Mouse (Mus musculus) ovary, postnatal 14 days (tissue): ENCODE data around the gene Prrt4.
"Not testable (repeated sequence)": the region's sequence is repeated elsewhere in the genome, so short reads cannot be mapped to it uniquely, and the experiment has no call there.

ENCODE experiments used
- DNase-seq: peaks from one replicate; pipeline ENCODE4 v3.0.0; 2022; ENCODE audit warnings: low spot score

Gene Prrt4

DNA sequence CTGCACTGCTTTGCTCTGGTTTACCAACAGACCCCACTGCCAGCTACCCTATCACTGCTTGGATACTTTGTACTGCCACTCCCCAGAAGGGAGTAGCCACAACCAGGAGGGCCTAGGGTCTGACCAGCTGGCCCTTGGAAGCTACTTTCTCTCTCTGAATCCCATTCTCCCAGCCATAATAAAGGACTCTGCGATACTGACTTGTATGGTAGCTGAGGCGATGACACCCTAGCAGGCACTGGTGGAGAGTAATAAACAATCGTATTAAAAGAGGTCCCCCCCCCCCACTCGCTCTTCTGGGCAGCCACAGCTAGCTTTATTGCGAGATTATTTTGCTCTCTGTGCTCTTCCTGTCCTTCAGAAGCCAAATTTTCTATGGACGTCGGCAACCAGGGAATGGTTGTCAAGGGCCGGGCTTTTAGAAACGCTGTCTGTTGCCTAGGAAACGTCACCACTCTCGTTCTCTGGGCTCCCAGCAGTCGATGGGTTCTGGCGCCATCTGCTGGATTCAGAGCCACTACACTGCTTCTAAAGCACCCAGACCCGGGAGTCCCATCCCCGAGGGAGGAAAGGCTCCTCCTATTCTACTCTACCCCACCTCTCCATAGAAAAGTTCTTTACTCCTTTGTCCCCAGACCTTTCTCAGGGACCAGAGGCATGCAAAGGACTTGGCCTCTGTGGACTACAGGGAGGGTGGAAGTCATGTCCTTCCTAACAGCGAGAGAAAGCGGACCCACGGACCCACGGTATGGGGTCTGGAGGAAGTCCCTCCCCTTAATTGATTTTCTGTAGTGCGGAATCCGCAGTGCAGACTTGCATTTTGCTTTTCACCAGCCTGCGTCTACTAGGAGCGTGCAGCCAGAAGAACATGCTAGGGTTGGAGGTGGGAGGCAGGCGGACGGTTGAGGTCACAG is 19.2 kb upstream of the Prrt4 start:
- peak; percentile 84 for DNase-seq

- DNase-seq, result no peak
Measured at GRCm38 (mm10) chr6:29195846-29196698, 16.7 kb upstream of the Prrt4 start.

GRCm38 (mm10) chr6:29195146-29195545 is 15.8 kb upstream of the Prrt4 start:
- no peak for DNase-seq

DNA sequence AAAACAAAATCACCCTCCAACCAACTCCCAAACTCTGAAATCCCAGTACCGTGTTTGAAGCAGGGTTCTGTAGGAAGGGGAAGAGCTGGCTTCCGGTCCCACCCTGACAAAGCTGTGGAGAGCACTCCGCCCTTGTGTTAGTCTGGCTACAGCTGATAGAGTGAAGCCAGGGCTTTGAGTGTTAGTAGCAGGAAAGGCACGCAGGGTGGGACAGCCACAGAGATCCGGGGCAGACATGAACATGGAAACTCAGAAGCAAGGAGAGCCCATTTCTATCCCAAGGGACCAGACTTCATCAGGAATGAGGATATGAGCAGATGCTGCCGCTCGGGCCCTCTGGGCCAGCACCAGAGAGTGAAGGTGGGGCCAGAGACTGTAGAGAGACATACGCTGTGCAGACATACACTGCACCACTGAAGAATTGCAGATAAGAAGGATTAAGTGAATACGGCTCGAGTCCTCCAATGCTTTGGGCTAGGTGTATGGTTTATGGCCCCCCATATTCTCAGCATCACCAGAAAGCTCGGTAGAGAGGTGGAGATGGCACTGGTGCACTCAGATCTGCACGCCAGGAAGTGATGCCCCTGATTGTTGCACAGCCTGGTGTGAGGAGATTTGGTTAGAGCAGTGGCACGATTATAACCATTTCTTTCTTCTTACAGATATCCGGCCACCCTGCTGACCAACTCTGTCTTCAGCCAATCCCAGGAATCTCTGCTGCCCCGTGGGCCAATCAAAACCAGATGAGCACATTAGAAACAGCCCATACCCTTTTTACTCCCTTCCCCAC is 14.8 kb upstream of the Prrt4 start:
- DNase-seq, result no peak

- DNase-seq, result no peak
Measured at GRCm38 (mm10) chr6:29187936-29188335, 8.6 kb upstream of the Prrt4 start.

DNA sequence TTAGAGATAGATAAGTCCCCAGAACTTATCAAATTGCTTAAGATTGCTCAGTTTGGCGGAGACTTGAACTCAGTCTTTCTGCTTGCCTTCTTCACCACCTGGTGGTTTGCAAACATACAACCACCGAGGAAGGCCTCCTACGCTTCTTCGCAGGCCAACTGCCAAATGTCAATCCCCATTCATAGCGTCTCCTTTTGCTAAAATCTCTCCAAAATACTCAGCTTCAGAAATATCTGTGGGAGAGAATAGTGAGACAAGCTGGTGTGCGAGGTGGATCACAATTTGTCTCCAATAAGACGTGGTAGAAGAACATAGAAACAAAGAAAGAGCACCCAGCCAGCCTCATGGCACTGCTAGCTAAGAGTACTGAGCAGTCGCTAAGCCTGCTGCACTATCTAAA is 459 bp upstream of the Prrt4 start:
- DNase-seq, result no peak

DNA sequence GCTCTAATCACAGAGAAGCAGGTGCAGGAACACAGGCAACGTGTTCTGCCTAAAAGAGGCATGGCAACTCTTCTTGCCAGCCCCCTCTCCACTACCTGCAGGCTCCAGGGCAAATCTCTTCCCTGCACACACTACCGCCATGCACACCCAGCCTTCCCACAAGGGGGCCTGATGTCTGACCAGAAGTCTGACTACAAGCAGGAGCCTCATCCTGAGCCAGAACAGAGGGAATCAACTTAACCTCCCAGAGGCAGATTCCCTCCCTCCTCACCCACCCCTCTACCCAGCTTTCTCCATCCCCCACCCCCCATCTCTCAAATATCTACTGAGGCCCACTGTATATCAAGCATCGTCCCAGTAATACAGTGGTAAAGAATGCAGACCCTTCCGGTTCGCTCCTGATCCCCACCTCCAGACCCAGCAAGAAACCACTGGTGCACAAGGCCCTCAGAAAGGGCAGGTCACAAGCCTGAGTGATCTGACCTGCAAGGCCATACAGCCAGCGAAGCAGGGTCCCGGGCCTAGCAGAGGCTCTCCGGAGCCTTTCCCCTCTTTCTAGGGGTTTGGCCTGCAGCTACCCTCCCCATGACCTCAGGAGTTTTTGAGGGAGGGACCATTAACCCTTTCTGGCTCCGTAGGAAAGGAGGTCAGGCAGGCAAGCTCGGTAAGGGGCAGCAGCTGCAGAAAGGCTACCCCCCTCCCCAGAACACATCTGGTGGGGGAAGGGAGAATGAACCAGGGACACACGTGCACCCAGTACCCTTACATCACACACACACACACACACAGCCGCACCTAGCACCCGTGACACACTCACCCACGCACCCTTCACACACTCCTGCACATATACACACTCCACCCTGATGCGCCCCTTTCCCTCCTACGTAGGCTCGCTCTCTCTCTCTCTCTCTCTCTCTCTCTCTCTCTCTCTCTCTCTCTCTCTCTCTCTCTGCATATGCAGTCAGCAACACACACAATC is 1.2 kb downstream of the Prrt4 start:
- no peak for DNase-seq

- no peak for DNase-seq
Measured at GRCm38 (mm10) chr6:29175113-29175512, 4.3 kb downstream of the Prrt4 start.

DNA sequence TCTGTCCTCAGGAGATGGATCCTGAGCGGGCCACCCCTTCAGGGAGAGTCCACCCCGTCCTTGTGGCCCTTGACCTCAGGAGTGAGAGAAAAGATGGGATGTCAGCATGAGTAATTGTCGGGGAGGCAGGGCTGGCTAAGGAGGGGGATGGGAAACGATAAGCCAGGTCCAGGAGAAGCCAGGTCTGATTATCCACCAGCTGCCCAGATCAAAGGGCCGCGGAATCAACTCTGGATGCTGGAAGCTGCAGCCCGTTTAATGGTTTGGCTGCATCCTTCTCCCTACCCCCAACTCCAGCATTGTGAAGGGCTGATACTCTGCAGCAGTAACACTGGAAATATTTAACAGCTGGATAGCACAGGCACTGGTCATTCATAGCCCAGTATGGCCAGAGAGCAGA is 5.0 kb downstream of the Prrt4 start:
- no peak for DNase-seq

GRCm38 (mm10) chr6:29170952-29171388 is 8.4 kb downstream of the Prrt4 start:
- DNase-seq, result peak; percentile 72

DNA sequence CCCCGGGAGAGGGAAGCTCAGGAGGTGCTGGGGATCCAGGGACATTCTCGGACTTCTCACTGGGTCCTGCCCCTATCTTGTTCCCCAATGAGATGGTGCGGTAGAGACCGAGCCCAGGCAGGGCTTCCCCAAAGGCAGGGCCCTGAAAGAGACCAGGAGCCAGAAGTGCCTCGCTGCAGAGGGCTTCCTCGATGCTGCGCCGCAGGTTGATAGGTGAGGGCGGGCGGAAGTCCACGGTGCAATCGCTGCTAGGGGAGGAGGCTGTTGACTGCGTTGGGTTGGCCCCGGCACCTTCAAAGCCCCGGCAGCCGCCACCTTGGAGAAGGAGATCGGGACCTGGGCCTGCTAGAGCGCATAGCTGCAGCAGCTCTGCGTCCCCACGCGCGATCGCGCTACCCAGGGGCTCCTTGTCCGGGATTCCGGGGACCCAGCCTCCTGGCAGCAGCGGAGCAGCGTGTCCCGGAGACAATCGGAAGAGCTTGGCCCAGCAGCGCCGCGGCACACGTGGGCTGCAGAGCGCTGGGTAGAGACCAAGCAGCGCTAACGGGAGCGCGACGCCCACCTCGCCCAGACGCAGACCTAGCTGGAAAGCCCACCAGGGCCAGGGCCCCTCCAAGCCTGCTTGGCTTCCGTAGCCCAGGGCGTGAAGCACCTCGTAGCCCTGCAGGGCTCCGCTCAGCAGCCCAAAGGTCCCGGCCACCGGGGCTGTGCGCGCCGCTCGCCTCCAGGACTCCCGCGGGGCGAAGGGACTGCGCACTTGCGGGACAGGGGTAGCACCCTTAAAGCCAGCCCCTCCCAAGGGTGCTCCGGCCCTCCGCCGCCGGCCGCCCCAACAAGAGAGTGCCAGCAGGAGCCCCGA is 9.1 kb downstream of the Prrt4 start:
- peak; percentile 14 for DNase-seq

DNA sequence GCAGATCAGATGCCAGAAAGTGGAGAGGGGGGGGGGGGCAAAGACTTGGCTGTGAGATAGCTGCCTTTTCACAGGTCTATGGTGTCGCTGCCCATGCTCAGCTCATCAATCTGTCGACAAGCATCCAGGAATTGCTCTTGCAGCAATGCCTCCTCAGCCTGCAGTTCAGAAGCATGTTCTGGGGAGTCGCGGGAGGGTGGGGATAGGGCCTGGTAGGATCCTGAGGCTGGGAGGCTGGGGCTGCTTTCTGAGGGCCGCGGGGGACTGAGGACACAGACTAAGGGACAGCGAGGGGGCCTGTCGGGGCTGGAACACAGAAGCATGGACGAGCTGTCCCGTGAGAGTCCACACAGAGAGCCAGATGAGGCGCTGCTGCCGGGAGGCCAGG is 9.7 kb downstream of the Prrt4 start:
- DNase-seq, result no peak

- DNase-seq, result no peak
Measured at GRCm38 (mm10) chr6:29168871-29169270, 10.5 kb downstream of the Prrt4 start.

DNA sequence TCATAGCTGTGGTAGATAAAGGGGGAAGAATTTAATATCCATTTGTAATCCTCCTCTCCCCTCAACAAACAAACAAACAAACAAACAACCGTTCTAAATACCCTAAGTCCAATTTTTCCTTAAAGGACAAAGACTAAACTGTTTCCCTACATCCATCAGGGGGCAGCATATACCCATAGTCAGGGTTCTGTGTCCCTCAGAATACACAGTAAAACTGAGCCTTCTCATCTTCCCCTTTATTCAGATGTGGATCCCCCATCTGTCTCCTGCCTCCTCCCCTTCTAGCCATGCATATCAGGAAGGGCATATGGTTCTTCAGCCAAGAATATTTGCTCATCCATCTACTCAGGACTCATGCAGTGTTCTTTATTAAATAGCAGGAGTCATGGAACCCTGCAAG is 13.2 kb downstream of the Prrt4 start:
- peak; percentile 33 for DNase-seq

GRCm38 (mm10) chr6:29164314-29165244 is 14.8 kb downstream of the Prrt4 start, which contains the start of gene Rbm28:
TSS of gene Rbm28 (minus strand) at chr6:29165006.
- peak; percentile 84 for DNase-seq

GRCm38 (mm10) chr6:29161291-29161690 is 18.1 kb downstream of the Prrt4 start:
- DNase-seq, result not testable (repeated sequence)

DNA sequence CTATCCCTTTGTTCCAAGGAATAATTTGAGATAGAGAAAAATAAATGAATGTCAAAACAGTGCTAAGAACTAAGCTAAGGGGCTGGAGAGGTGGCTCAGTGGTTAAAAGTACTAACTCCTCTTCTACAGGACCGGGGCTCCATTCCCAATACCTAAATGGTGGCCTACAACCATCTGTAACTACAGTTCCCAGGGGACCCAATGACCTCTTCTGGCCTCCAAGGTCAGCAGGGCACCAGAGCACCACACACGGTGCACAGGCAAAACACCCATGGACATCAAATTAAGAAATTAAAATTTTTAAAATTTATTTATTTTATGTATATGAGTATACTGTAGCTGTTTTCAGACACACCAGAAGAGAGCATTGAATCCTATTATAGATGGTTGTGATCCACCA is 18.6 kb downstream of the Prrt4 start:
- DNase-seq, result no peak

- DNase-seq, result no peak
Measured at GRCm38 (mm10) chr6:29156326-29156725, 23.1 kb downstream of the Prrt4 start.

GRCm38 (mm10) chr6:29150001-29150400 is 29.4 kb downstream of the Prrt4 start:
- DNase-seq, result no peak
